Mouse (Mus musculus): ENCODE data around the gene Rxfp4. TPM values are rescaled to one million over a fixed set of nuclear protein-coding genes. Genes with fewer than 3 reads are reported as not detected.

Rxfp4 gene
- total RNA-seq, 2 experiments from 2014 or later: not detected

- Histone ChIP-seq H3K4me3 (no peak overlapping the region), H3K27ac (no peak overlapping the region)
- intact Hi-C loops (cut with DNase I): no loop called here
- no peak for TF ChIP-seq CTCF (IDR thresholded peaks at IDR 0.05)
- DNase-seq (ENCODE audit: extremely low spot score in 1 of 2, low spot score in 2 of 2): no peak
These were observed 2.0 kb downstream of the Rxfp4 start for GRCm38 (mm10) chr3:88650713-88651504.

DNA sequence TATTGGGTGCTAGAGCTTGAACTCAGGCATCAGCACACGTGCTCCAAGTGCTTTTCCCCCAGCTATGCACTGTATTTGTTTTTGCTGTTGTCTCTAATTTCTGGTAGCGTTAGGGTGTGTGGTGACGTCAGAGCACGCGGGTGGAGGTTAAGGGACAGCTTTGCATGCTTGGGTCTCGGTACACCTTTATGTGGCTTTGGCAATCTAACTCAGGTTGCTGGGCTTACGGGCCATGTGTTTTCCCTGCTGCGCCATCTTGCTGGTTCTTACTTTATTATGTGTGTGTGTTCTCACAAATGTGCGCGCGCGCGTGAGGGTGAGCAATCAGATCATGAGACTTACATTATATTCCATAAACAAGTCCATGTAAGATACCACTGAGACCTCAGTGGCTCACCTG, 3.0 kb downstream of the Rxfp4 start:
- Histone ChIP-seq H3K4me3 (no peak overlapping the region), H3K27ac (no peak overlapping the region)
- no peak for DNase-seq (ENCODE audit: extremely low spot score in 1 of 2, low spot score in 2 of 2)
- intact Hi-C loops (cut with DNase I): no loop called here
- no peak for TF ChIP-seq CTCF (IDR thresholded peaks at IDR 0.05)

GRCm38 (mm10) chr3:88649186-88649585, 3.8 kb downstream of the Rxfp4 start:
- no peak for DNase-seq (ENCODE audit: extremely low spot score in 1 of 2, low spot score in 2 of 2)
- no peak for TF ChIP-seq CTCF (IDR thresholded peaks at IDR 0.05)
- intact Hi-C loops (cut with DNase I): no loop called here
- Histone ChIP-seq H3K4me3 (no peak overlapping the region), H3K27ac (peak overlapping the region; percentile 28; the same call in 1 of the 2 replicates)

- Histone ChIP-seq H3K4me3 (no peak overlapping the region), H3K27ac (no peak overlapping the region)
- TF ChIP-seq CTCF (IDR thresholded peaks at IDR 0.05): no peak
- no peak for DNase-seq (ENCODE audit: extremely low spot score in 1 of 2, low spot score in 2 of 2)
- intact Hi-C loops (cut with DNase I): no loop called here
These were observed 4.3 kb downstream of the Rxfp4 start for GRCm38 (mm10) chr3:88648452-88649168.

GRCm38 (mm10) chr3:88647779-88648413, 5.0 kb downstream of the Rxfp4 start:
- TF ChIP-seq CTCF (IDR thresholded peaks at IDR 0.05): no peak
- DNase-seq (ENCODE audit: extremely low spot score in 1 of 2, low spot score in 2 of 2): no peak

DNA sequence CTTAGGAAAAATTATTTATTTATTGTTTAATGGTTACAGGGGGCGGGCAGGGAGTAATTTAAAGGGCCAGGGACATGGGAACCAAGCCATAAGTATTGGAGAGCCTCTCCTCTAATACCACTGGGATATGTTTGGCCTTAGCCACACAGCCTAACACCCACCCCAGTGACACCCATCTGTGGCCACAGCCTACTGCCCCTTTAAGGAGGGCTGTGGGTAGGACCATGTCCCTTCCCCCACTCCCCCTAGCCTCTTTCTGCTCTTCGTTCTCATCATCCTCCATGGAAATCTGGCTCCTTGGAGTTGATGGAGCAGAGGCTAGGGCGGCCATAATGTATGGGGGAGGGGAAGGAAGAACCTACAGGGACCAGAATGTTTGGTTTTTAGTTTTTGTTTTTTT, 5.9 kb downstream of the Rxfp4 start:
- H3K27ac ChIP-seq: no peak overlapping the region
- TF ChIP-seq CTCF (IDR thresholded peaks at IDR 0.05): no peak
- intact Hi-C loops (cut with DNase I): no loop called here
- no peak for DNase-seq (ENCODE audit: extremely low spot score in 1 of 2, low spot score in 2 of 2)
- H3K4me3 ChIP-seq: no peak overlapping the region

More at GRCm38 (mm10) chr3:88647779-88648413, 5.0 kb downstream of the Rxfp4 start:
- intact Hi-C loops (cut with DNase I): no loop called here
- Histone ChIP-seq H3K4me3 (no peak overlapping the region), H3K27ac (no peak overlapping the region)

GRCm38 (mm10) chr3:88646426-88646995, 6.4 kb downstream of the Rxfp4 start:
- no peak overlapping the region for H3K27ac ChIP-seq
- intact Hi-C loops (cut with DNase I): no loop called here
- no peak for DNase-seq (ENCODE audit: extremely low spot score in 1 of 2, low spot score in 2 of 2)
- no peak overlapping the region for H3K4me3 ChIP-seq
- TF ChIP-seq CTCF (IDR thresholded peaks at IDR 0.05): no peak

- H3K27ac ChIP-seq: no peak overlapping the region
- no peak for TF ChIP-seq CTCF (IDR thresholded peaks at IDR 0.05)
- intact Hi-C loops (cut with DNase I): no loop called here
- no peak overlapping the region for H3K4me3 ChIP-seq
- DNase-seq (ENCODE audit: extremely low spot score in 1 of 2, low spot score in 2 of 2): no peak
These were observed 7.0 kb downstream of the Rxfp4 start for GRCm38 (mm10) chr3:88645937-88646336.

GRCm38 (mm10) chr3:88643078-88643477, 9.9 kb downstream of the Rxfp4 start:
- no peak overlapping the region for H3K4me3 ChIP-seq
- intact Hi-C loops (cut with DNase I): no loop called here
- no peak for TF ChIP-seq CTCF (IDR thresholded peaks at IDR 0.05)
- DNase-seq (ENCODE audit: extremely low spot score in 1 of 2, low spot score in 2 of 2): no peak
- H3K27ac ChIP-seq: no peak overlapping the region

DNA sequence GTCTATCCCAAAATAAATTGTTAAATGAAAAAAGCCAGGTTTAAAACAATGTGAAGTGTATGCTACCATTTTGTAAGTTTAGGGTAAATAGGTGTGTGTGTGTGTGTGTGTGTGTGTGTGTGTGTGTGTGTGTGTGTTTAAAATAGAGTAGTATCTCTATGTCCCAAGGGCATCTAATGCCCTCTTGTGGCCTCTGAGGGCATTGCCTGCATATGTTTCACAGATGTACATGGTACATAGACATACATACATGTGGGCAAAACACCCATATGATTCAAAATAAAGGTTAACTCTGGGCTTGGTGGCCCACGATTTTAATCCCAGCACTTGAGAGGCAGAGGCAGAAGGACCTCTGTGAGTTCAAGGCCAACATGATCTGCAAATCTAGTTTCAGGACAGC, 12.3 kb downstream of the Rxfp4 start:
- DNase-seq (ENCODE audit: extremely low spot score in 1 of 2, low spot score in 2 of 2): peak in 1 of 2 experiments; percentile 46
- peak; percentile 52 for TF ChIP-seq CTCF (IDR thresholded peaks at IDR 0.05)
- Histone ChIP-seq H3K4me3 (no peak overlapping the region), H3K27ac (no peak overlapping the region)
- intact Hi-C loops (cut with DNase I): loop anchor here (1.0 kb wide), 1 partner anchor 33 kb away; no protein-coding TSS in a partner anchor

GRCm38 (mm10) chr3:88639239-88639638, 13.7 kb downstream of the Rxfp4 start:
- DNase-seq (ENCODE audit: extremely low spot score in 1 of 2, low spot score in 2 of 2): no peak
- intact Hi-C loops (cut with DNase I): no loop called here
- H3K4me3 ChIP-seq: no peak overlapping the region
- no peak overlapping the region for H3K27ac ChIP-seq
- no peak for TF ChIP-seq CTCF (IDR thresholded peaks at IDR 0.05)

GRCm38 (mm10) chr3:88637134-88637533, 15.8 kb downstream of the Rxfp4 start:
- intact Hi-C loops (cut with DNase I): no loop called here
- TF ChIP-seq CTCF (IDR thresholded peaks at IDR 0.05): no peak; the same call in 1 of the 2 replicates
- peak overlapping the region; percentile 76; the same call in 1 of the 2 replicates for H3K27ac ChIP-seq
- no peak for DNase-seq (ENCODE audit: extremely low spot score in 1 of 2, low spot score in 2 of 2)
- H3K4me3 ChIP-seq: no peak overlapping the region
